39 mouse cellular contexts compared by ENCODE assay signal in genomic region chr5:29515888-29516287, GRCm38 (mm10). TPM values are rescaled to one million over a fixed set of nuclear protein-coding genes. Genes with fewer than 3 reads are reported as not detected.
DNase-seq lines count a peak whose midpoint lies in the region; ATAC-seq and TF ChIP-seq lines count a peak whose summit lies in the region.
"Had no signal": no experiment of that assay in that cellular context is flagged by ENCODE, and none has a peak within 500 bp of the region (broad histone marks: within the 10 kb centered on the region; RNA-seq: fewer than 3 reads in every experiment).

No protein-coding gene starts in this region.

- no peaks in the 10 kb centered on the region for H3K4me1 ChIP-seq in midbrain, embryonic 11.5 days (ENCODE audit: control insufficient read depth, insufficient read depth, low read length)
- H3K4me1 ChIP-seq in midbrain, embryonic 15.5 days = no peaks in the 10 kb centered on the region
- H3K4me1 ChIP-seq: forebrain, embryonic 10.5 days; forebrain, embryonic 15.5 days; heart, embryonic 13.5 days; hindbrain, embryonic 15.5 days; intestine, embryonic 15.5 days; limb, embryonic 10.5 days; limb, embryonic 15.5 days; liver, embryonic 15.5 days had no signal

- no peak overlapping the region for H3ac ChIP-seq in myocyte (ENCODE audit: control insufficient read depth, insufficient read length)

- H3K79me2 ChIP-seq in myocyte (ENCODE audit: control insufficient read depth, insufficient read depth) = no peaks in the 10 kb centered on the region

- no peak overlapping the region for H3K27ac ChIP-seq in midbrain, embryonic 11.5 days (ENCODE audit: low read depth, low read length)
- no peak overlapping the region for H3K27ac ChIP-seq in midbrain, embryonic 15.5 days
- H3K27ac ChIP-seq: embryonic facial prominence, embryonic 13.5 days; forebrain, embryonic 10.5 days; forebrain, embryonic 15.5 days; gastrocnemius, adult 2 months; heart, adult 2 months; heart, embryonic 13.5 days; hindbrain, embryonic 15.5 days; intestine, embryonic 15.5 days; layer of hippocampus, adult 2 months; limb, embryonic 10.5 days; limb, embryonic 15.5 days; liver, embryonic 15.5 days; stomach, postnatal 0 days had no signal

- H3K4me3 ChIP-seq in midbrain, embryonic 11.5 days (ENCODE audit: low read depth, low read length) = no peak overlapping the region
- H3K4me3 ChIP-seq in midbrain, embryonic 15.5 days = no peak overlapping the region
- no peak overlapping the region for H3K4me3 ChIP-seq in myocyte
- H3K4me3 ChIP-seq: embryonic facial prominence, embryonic 13.5 days; forebrain, embryonic 10.5 days; forebrain, embryonic 15.5 days; gastrocnemius, adult 2 months; heart, adult 2 months; heart, embryonic 13.5 days; hindbrain, embryonic 15.5 days; intestine, embryonic 15.5 days; layer of hippocampus, adult 2 months; limb, embryonic 10.5 days; limb, embryonic 15.5 days; liver, embryonic 15.5 days had no signal

- no peak for ATAC-seq in midbrain, embryonic 11.5 days (ENCODE audit: low FRiP score)
- ATAC-seq in midbrain, embryonic 15.5 days (replicated peaks) = no peak
- ATAC-seq: CD4-positive, CD25-positive, alpha-beta regulatory T cell, adult 4 months; forebrain, embryonic 15.5 days; intestine, embryonic 15.5 days had no signal

- no peak for TF ChIP-seq POLR2A in myocyte (IDR thresholded peaks at IDR 0.05; ENCODE audit: insufficient read length, low read depth)

- H3K9me3 ChIP-seq in midbrain, embryonic 11.5 days (ENCODE audit: control insufficient read depth, low read length) = no peaks in the 10 kb centered on the region
- H3K9me3 ChIP-seq in midbrain, embryonic 15.5 days = no peaks in the 10 kb centered on the region
- H3K9me3 ChIP-seq: embryonic facial prominence, embryonic 13.5 days; forebrain, embryonic 10.5 days; forebrain, embryonic 15.5 days; heart, embryonic 13.5 days; hindbrain, embryonic 15.5 days; intestine, embryonic 15.5 days; limb, embryonic 10.5 days; limb, embryonic 15.5 days; liver, embryonic 15.5 days had no signal

- WGBS in midbrain, embryonic 11.5 days = 88% methylated on average over 3 of the region's 3 CpGs
- WGBS in midbrain, embryonic 15.5 days = 77% methylated on average over 3 of the region's 3 CpGs

- no peak overlapping the region for H3K9ac ChIP-seq in midbrain, embryonic 11.5 days (ENCODE audit: low read length)
- no peak overlapping the region for H3K9ac ChIP-seq in midbrain, embryonic 15.5 days
- H3K9ac ChIP-seq: embryonic facial prominence, embryonic 13.5 days; forebrain, embryonic 15.5 days; heart, embryonic 13.5 days; hindbrain, embryonic 15.5 days; intestine, embryonic 15.5 days; limb, embryonic 15.5 days; liver, embryonic 15.5 days; lung, embryonic 14.5 days had no signal

- no peak overlapping the region for H3K4me2 ChIP-seq in midbrain, embryonic 11.5 days
- H3K4me2 ChIP-seq in midbrain, embryonic 15.5 days = no peak overlapping the region
- H3K4me2 ChIP-seq in myocyte (ENCODE audit: low read depth) = peak overlapping the region; percentile 27
- H3K4me2 ChIP-seq: embryonic facial prominence, embryonic 13.5 days; forebrain, embryonic 15.5 days; heart, embryonic 13.5 days; hindbrain, embryonic 15.5 days; intestine, embryonic 15.5 days; limb, embryonic 15.5 days; liver, embryonic 15.5 days; lung, embryonic 14.5 days had no signal

- H3K36me3 ChIP-seq in midbrain, embryonic 11.5 days (ENCODE audit: control insufficient read depth, insufficient read depth, low read length) = no peaks in the 10 kb centered on the region
- no peaks in the 10 kb centered on the region for H3K36me3 ChIP-seq in midbrain, embryonic 15.5 days (replicated peaks)
- no peaks in the 10 kb centered on the region for H3K36me3 ChIP-seq in myocyte (ENCODE audit: control insufficient read depth, insufficient read depth)
- H3K36me3 ChIP-seq: embryonic facial prominence, embryonic 13.5 days; forebrain, embryonic 10.5 days; forebrain, embryonic 15.5 days; heart, embryonic 13.5 days; hindbrain, embryonic 15.5 days; intestine, embryonic 15.5 days; limb, embryonic 10.5 days; limb, embryonic 15.5 days; liver, embryonic 15.5 days had no signal

- peak; percentile 10 to 18 for DNase-seq in cerebellum, postnatal 14 days
- no peak for DNase-seq in cerebellum, adult 18-20 months
- peak; percentile 64 for DNase-seq in midbrain, embryonic 11.5 days (ENCODE audit: low spot score, missing footprints)
- peak; percentile 23 for DNase-seq in adrenal gland, postnatal 10 days
- no peak for DNase-seq in layer of hippocampus, postnatal 25 days (ENCODE audit: extremely low spot score in 1 of 2, low spot score in 1 of 2)
- DNase-seq: cerebellum, adult 8-10 months; gastrocnemius, adult 2 months; gastrocnemius, postnatal 36 days; heart, adult 2 months; heart, postnatal 10 days; kidney, adult 2 months; kidney, postnatal 36 days; lung, embryonic 14.5 days; lung, postnatal 14 days; right cerebral cortex, postnatal 25 days; spleen, adult 18-20 months; thymus, adult 18-20 months; thymus, postnatal 36 days had no signal

- H3K27me3 ChIP-seq in midbrain, embryonic 11.5 days (ENCODE audit: control insufficient read depth, insufficient read depth, low read length) = no peaks in the 10 kb centered on the region
- H3K27me3 ChIP-seq in midbrain, embryonic 15.5 days (replicated peaks) = no peaks in the 10 kb centered on the region
- H3K27me3 ChIP-seq in myocyte (ENCODE audit: control insufficient read depth, insufficient read depth, insufficient read length) = peaks cover 5% of the 10 kb centered on the region
- H3K27me3 ChIP-seq: embryonic facial prominence, embryonic 13.5 days; forebrain, embryonic 15.5 days; heart, embryonic 13.5 days; hindbrain, embryonic 15.5 days; intestine, embryonic 15.5 days; limb, embryonic 15.5 days; liver, embryonic 15.5 days had no signal

TF ChIP-seq in myocyte, 11 proteins besides CTCF, POLR2A, EP300 and RAD21:
- TF ChIP-seq MAX (IDR thresholded peaks at IDR 0.05; ENCODE audit: low read depth) (no peak), MYOG (IDR thresholded peaks at IDR 0.05; ENCODE audit: control insufficient read depth in 1 of 3, insufficient read depth in 1 of 3, insufficient read length in 2 of 3, low read depth in 2 of 3) (no peak), USF1 (IDR thresholded peaks at IDR 0.05; ENCODE audit: low read depth) (no peak), TCF12 (IDR thresholded peaks at IDR 0.05; ENCODE audit: insufficient read depth, poor library complexity, severe bottlenecking) (no peak), SRF (IDR thresholded peaks at IDR 0.05; ENCODE audit: control insufficient read depth, insufficient read length, low read depth) (no peak), E2F4 (IDR thresholded peaks at IDR 0.05; ENCODE audit: insufficient read depth) (no peak), TCF3 (IDR thresholded peaks at IDR 0.05; ENCODE audit: insufficient read length, low read depth) (no peak), CEBPB (IDR thresholded peaks at IDR 0.05; ENCODE audit: insufficient read depth, poor library complexity, severe bottlenecking) (no peak), POLR2AphosphoS2 (IDR thresholded peaks at IDR 0.05; ENCODE audit: insufficient read length, low read depth) (no peak), MYOD1 (IDR thresholded peaks at IDR 0.05; ENCODE audit: control insufficient read depth in 1 of 3, insufficient read length in 2 of 3, low read depth in 2 of 3) (no peak), REST (IDR thresholded peaks at IDR 0.05; ENCODE audit: insufficient read depth, insufficient read length) (no peak)

RNA-seq across cellular contexts. Expression of gene Mnx1, which starts 37.6 kb away (rescaled TPM):
- not detected in 2 replicates for polyA plus RNA-seq in midbrain, embryonic 11.5 days (2014; fragmentation: Nextera tagmentation; extraction: Ambion mirVana)
- polyA plus RNA-seq in midbrain, embryonic 15.5 days (2015; fragmentation: Nextera tagmentation; extraction: Ambion mirVana) = not detected in 2 replicates
- not detected for total RNA-seq in adrenal gland, postnatal 10 days (2021)
- not detected for polyA plus RNA-seq in myocyte (2012; fragmentation: generic; extraction: Trizol)
- not detected for total RNA-seq in layer of hippocampus, postnatal 25 days (2021)
- total RNA-seq: adrenal gland, postnatal 36 days; common myeloid progenitor, adult 5-6 weeks; gastrocnemius, adult 2 months; gastrocnemius, postnatal 36 days; heart, adult 2 months; heart, postnatal 10 days; hematopoietic stem cell, adult 5-6 weeks; layer of hippocampus, adult 2 months; layer of hippocampus, postnatal 14 days; left cerebral cortex, adult 8-10 months had no signal
- polyA plus RNA-seq: CD4-positive, CD25-positive, alpha-beta regulatory T cell, adult 4 months; embryonic facial prominence, embryonic 13.5 days; forebrain, embryonic 10.5 days; forebrain, embryonic 15.5 days; frontal cortex, adult 2 months; heart, adult 2 months; heart, embryonic 13.5 days; kidney, adult 2 months; kidney, embryonic 16.5 days; limb, embryonic 15.5 days; liver, embryonic 15.5 days; lung, embryonic 14.5 days had no signal

RNA-seq across cellular contexts. Expression of gene Ube3c, which starts 53.2 kb away (rescaled TPM):
- polyA plus RNA-seq in midbrain, embryonic 11.5 days (2014; fragmentation: Nextera tagmentation; extraction: Ambion mirVana) = 36.2 and 38.3 TPM in 2 replicates
- polyA plus RNA-seq in midbrain, embryonic 15.5 days (2015; fragmentation: Nextera tagmentation; extraction: Ambion mirVana) = 41.6 and 45.0 TPM in 2 replicates
- total RNA-seq in adrenal gland, postnatal 10 days (2021) = 10 to 100 TPM; 43.1 to 48.6 TPM
- 28.9 TPM for polyA plus RNA-seq in myocyte (2012; fragmentation: generic; extraction: Trizol)
- 10 to 100 TPM; 74.1 to 77.5 TPM for total RNA-seq in layer of hippocampus, postnatal 25 days (2021)

Comparison
In these comparisons a context has a peak if more than half of its experiments do, and no peak if none do; other contexts are left out.
1. DNase-seq: peak in cerebellum, postnatal 14 days (2 of 2), midbrain, embryonic 11.5 days (single experiment) and adrenal gland, postnatal 10 days (single experiment); none in cerebellum, adult 18-20 months (0 of 2) and layer of hippocampus, postnatal 25 days (0 of 2).